Mouse (Mus musculus) heart, postnatal 0 days (tissue): Measurements from ENCODE around the gene Cabin1.

Source experiments
- CTCF ChIP-seq: IDR thresholded peaks from 2 replicates; pipeline ENCODE4 v1.5.1; 2016; ENCODE audit warnings: antibody characterized with exemption, control low read depth, low read depth
- EP300 ChIP-seq: IDR thresholded peaks from 2 replicates; pipeline ENCODE4 v1.6.1; 2016; ENCODE audit warnings: antibody characterized with exemption, low read depth

GRCm38 (mm10) chr10:75635019-75635692 lies 129.0 kb downstream of the Cabin1 start:
- TF ChIP-seq EP300 (no peak), CTCF (no peak)
